Comparison of ENCODE assay signal across 14 mouse cellular contexts in the genomic region with DNA sequence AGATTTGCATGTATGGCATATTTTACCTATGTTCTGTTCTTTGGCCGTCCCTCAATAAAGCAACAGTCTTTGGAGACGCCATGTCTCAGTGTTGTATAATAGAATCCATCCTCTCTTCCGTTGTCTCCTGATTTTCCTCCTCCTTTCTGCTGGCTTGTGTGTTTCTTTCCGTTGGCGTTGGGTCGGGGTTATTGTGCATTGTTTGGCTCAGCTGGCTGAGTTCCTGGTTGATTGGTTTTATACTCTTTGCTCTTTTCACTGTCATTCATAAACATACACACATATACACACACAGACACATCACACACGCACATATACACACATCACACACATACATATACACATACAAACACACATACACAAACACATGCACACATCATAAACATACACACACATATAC.
"Had no signal": no experiment of that assay in that cellular context is flagged by ENCODE, and none has a peak within 500 bp of the region (broad histone marks: within the 10 kb centered on the region; RNA-seq: fewer than 3 reads in every experiment).

No protein-coding gene starts in this region.

- H3K4me3 ChIP-seq: limb, embryonic 15.5 days; liver, embryonic 12.5 days; midbrain, embryonic 10.5 days; myocyte; stomach, embryonic 15.5 days had no signal

- H3K4me2 ChIP-seq: limb, embryonic 15.5 days; liver, embryonic 12.5 days; lung, embryonic 14.5 days; stomach, embryonic 15.5 days had no signal

- ATAC-seq: inflammation-experienced regulatory T-cells, adult 6 months; intestine, postnatal 0 days; liver, embryonic 12.5 days had no signal

- H3K9ac ChIP-seq: limb, embryonic 15.5 days; liver, embryonic 12.5 days; lung, embryonic 14.5 days; stomach, embryonic 15.5 days had no signal

- H3K4me1 ChIP-seq: limb, embryonic 15.5 days; liver, embryonic 12.5 days; midbrain, embryonic 10.5 days; stomach, embryonic 15.5 days had no signal

- H3K9me3 ChIP-seq: limb, embryonic 15.5 days; liver, embryonic 12.5 days; midbrain, embryonic 10.5 days; stomach, embryonic 15.5 days had no signal

- H3K27ac ChIP-seq: limb, embryonic 15.5 days; liver, embryonic 12.5 days; midbrain, embryonic 10.5 days; stomach, embryonic 15.5 days had no signal

- H3K36me3 ChIP-seq: limb, embryonic 15.5 days; liver, embryonic 12.5 days; midbrain, embryonic 10.5 days; stomach, embryonic 15.5 days had no signal

- H3K27me3 ChIP-seq: limb, embryonic 15.5 days; liver, embryonic 12.5 days; stomach, embryonic 15.5 days had no signal

- DNase-seq: kidney, adult 8-10 months; kidney, postnatal 36 days; lung, embryonic 14.5 days; lung, postnatal 10 days; lung, postnatal 4 days; midbrain, embryonic 14.5 days; thymus, postnatal 36 days had no signal
